Mouse (Mus musculus): ENCODE results near the gene Pomgnt1.

The Pomgnt1 gene

GRCm38 (mm10) chr4:116123602-116124519 is at the start of gene Pomgnt1, which contains the start of gene Rad54l:
Gene Pomgnt1 (plus strand): TSS chr4:116123840.
Gene Rad54l (minus strand): TSS chr4:116123690.
- DNase-seq (ENCODE audit: low spot score): peak; percentile 99

- DNase-seq (ENCODE audit: low spot score): peak; percentile 59
Measured at GRCm38 (mm10) chr4:116074145-116074675, 49.4 kb upstream of the Pomgnt1 start.

GRCm38 (mm10) chr4:116074861-116075620 is 48.6 kb upstream of the Pomgnt1 start, which contains the start of the genes Uqcrh and Lrrc41:
Gene Uqcrh (minus strand): TSS chr4:116075071.
Gene Lrrc41 (plus strand): TSS chr4:116075269.
- peak; percentile 96 for DNase-seq (ENCODE audit: low spot score)

DNA sequence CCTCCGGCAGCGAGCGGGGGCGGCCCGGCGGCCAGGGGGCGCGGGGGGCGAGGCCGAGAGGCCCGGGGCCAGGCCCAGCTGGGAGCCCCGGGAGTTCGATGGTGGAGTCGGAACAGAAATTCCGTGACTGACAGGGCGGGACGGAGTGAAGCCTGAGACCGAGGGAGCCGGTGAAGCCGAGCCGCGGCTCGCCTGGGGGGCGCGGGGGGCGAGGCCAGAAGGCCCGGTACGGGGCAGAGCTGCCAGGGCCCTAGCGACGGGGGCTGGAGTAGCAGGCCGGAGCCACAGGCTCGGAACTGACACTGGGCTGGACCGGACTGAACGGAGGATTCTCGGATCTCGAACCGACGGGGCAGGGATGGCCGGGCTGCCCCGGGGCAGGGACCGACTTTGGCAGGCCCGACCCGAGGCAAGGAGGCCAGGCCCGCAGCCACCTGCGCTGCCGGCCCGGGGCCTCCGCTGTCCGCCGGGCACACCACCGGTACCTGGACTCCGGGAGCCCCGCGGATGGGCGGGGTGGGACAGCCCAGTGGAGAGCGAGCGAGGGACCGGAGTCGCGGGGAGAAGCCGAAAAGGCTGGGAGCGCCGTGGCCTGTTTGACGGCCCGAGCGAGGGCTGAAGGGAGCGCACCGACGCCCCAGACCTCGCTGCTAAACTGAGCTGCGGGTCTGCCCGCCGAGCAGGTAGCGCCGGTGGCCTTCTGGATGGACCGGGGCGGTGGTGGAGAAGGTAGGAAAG is 47.8 kb upstream of the Pomgnt1 start:
- peak; percentile 77 for DNase-seq (ENCODE audit: low spot score)

DNA sequence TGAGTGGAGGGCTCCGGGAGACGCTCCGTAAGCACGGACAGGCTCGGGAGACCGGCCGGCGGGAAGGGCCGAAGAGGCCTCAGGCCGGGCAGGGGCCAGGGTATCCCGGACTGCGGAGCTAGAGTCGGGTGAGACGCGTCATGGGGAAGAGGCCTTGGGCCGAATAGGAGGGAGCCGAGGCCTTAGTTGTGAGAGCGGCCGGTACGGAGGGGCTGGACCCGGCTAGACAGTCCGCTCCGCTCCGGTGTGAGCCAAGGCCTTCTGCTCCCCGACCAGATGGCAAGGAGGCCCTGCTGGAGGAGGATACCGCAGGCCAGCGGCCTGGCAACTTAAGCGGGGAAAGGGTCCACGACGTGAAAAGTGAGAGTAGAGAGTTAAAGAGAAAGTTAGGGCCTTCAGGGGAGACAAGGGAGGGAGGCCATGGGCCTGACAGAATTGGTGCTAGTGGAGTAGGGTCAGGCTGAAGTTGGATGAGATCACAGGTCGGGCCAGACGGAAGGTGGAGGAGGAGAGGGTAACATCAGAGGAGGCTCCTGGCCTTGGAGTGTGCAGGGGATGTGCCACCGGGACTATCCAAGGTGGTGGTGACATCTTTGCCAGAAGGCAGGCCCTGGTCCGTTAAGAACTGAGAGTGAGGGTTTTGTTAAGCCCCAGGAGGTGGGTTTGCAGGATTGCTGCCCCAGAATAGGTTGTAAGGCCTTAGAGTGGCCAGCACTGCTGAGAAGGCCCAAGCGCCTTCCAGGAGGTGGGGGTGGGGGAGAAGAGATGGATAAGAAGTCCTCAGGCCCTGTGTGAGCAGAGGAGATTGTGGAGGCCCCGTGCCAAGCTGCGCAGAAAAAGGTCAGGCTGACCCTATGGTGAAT is 47.0 kb upstream of the Pomgnt1 start:
- DNase-seq (ENCODE audit: low spot score): peak; percentile 48

- DNase-seq (ENCODE audit: low spot score): no peak
Measured at GRCm38 (mm10) chr4:116077240-116078095, 46.2 kb upstream of the Pomgnt1 start.

DNA sequence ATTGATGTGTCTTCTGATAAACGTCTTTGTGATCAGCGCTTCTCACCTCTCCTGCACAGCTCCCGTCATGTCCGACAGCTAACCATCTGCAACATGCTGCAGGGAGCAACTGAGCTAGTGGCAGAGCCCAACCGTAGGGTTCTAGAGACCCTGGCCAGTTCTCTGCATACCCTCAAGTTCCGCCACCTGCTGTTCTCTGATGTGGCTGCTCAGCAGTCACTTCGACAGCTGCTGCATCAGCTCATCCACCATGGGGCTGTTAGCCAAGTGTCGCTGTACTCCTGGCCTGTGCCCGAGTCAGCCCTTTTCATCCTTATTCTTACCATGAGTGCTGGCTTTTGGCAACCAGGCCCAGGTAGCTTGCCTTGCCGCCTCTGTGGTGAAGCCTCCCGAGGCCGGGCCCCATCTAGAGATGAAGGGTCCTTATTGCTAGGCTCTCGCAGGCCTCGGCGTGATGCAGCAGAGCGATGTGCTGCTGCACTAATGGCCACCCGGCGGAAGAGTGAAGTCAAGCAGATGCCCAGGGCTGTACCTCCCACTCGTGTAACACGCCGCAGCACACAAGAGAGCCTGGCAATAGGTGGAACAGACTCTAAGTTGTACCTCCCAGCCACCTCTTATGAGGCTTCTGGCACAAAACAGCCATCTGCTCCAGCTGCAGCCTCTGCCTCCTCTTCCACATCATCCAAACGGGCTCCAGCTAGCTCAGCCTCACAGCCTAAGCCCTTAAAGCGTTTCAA is 35.0 kb upstream of the Pomgnt1 start:
- no peak for DNase-seq (ENCODE audit: low spot score)

DNA sequence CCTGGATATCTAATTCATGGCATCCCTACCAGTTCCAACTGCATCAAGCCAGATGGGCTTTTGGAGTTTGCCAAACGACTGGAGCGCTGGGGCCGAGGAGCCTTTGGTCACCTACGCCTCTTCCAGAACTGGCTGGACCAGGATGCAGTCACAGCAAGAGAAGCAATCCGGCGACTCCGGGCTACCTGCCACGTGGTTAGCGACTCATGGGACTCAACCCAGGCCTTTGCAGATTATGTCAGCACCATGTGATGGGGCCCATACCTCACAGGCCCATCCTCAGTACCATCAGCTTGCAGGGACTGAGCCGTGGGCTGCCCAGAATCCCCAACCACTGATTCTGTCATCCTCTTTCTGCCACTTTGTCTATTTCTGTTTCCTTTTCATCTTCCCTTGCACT is 27.3 kb upstream of the Pomgnt1 start:
- no peak for DNase-seq (ENCODE audit: low spot score)

DNA sequence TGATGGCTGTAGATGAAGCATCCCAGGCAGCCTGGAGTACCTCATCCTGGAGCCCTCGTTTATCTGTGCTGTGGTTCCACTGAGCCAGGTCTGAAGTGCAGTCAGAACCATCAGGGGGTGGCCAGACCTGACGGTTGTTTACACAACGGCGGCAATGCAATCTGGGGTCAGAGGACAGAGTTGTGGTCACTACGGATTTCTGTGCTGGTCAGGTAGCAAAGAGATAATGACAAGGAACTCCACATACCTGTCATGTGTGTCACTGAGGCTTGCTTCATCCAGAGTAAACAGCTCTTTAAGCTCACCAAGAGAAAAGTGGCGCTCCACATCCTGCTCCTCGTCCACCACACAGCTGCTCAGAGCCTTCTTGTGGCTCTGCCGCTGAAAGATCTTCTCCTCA is 26.4 kb upstream of the Pomgnt1 start:
- DNase-seq (ENCODE audit: low spot score): no peak

DNA sequence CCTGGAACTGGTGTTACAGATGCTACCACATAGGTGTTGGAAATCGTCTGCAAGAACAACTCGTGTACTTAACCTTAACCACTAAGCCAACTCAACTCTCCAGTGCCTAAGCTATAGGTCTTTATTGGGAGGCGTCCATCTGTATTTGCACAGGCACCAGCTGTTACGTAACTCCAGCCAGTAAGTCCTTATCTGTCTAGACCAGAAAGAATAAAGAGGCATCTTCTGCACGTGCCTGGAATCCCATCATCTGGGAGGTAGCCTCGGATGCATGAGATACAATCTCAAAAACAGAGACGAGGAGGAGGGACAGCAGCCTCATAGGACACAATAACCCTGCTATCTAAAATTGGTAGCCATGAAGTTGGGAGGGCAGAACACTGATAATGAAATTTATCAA is 22.7 kb upstream of the Pomgnt1 start:
- no peak for DNase-seq (ENCODE audit: low spot score)

DNA sequence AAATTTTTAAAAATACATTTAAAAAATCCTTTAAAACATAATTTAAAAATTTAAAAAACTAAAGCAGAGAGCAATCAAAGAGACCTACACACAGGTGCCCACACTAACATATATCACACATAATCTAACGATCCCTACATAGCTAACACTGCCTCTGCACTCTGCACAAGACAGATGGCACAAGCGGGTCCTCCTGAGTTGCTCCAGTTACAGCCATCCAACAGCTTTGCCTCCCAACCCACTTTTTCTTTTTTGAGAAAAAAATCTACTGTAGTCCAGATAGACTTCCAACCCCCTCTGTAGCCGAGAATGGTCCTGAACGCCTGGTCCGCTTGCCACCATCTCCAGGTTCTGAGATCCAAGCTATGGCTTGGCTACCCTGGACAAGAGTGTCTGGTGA is 18.4 kb upstream of the Pomgnt1 start:
- DNase-seq (ENCODE audit: low spot score): no peak

- DNase-seq (ENCODE audit: low spot score): no peak
Measured at GRCm38 (mm10) chr4:116110695-116111094, 12.9 kb upstream of the Pomgnt1 start.

DNA sequence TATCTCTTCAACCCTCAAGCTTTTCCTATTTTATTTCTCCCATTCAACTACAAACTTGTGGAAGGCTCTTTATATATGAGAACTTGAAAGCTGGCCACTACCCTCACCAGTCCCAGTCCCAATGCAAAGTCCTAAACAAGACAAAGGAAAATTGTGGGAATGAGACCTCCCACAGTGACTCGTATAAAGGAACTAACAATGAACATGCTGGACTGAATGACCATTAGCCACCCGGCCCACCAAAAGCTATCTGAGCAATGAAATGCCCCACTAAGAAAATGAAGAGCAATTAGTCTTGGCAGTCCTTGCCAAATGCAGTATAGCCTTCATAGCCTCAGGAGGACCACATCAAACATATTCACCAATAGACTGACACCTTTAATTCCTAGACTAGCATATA is 12.2 kb upstream of the Pomgnt1 start:
- DNase-seq (ENCODE audit: low spot score): no peak

- peak; percentile 17 for DNase-seq (ENCODE audit: low spot score)
Measured at GRCm38 (mm10) chr4:116122762-116123161, 878 bp upstream of the Pomgnt1 start.

DNA sequence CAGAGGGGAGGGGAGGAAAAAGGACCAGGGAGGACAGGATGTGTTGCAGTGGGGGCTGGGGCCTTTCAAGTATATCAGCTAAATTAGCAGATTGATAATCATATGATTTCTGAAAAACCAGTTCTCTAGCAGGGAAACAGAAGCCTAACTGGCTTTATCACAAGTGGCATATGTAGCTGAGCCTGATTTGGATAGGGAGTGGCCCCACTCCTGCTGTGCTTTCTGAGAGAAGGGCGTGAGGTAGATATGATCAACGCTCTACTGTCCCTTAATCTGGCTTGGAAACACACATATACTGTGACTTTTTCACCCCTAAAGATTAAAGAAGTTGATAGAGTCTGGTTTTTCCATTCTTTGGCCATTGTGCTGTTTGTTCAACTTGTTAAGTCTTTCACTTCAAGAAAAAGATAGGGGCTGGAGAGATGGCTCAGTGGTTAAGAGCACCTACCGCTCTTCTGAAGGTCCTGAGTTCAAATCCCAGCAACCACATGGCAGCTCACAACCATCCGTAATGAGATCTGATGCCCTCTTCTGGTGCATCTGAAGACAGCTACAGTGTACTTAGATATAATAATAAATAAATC is 2.3 kb downstream of the Pomgnt1 start:
- DNase-seq (ENCODE audit: low spot score): no peak

GRCm38 (mm10) chr4:116127956-116128355 is 4.3 kb downstream of the Pomgnt1 start:
- DNase-seq (ENCODE audit: low spot score): no peak

DNA sequence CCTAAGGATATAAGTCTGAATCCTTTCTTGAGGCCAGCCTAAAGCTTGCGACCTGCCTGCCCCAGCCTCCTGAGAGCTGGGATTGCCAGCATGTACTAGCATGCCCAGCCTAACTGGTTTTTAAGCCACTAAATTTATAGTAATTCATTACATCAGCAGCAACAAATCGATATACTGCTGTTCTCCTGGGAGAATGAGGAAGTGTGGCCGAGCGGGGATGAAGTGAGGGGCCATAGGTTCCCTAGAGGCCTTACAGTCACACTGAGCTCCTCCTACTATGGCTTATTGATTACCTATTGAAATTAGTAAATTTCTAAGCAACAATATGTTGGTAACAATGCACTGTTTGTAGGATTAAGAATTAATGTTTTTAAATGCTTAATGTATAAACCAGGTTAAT is 9.5 kb downstream of the Pomgnt1 start:
- no peak for DNase-seq (ENCODE audit: low spot score)

DNA sequence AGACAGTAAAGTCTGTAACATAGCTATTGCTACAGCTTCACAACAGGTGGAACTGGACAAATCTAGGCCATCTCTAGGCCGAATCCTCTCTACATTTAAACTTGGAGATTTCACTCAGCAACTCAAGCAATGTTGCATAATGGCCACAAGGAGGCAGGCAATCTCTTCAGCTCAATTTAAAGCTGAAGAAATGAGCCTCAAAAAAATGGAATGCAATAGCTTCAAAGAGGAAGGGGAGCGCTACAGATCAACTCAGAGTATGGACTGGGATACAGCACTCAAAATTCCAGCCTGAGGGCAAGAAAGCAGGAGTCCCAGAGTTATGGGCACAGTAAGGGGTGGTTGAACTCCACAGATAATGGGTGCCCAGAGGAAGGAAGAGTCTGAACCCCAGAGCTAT is 11.3 kb downstream of the Pomgnt1 start:
- peak; percentile 73 for DNase-seq (ENCODE audit: low spot score)
